Mouse (Mus musculus) mature B cell (primary cell): ENCODE data around the gene Lrfn2.

Source experiments
- in situ Hi-C: fragments of 300-500 bp; cut with MboI; formaldehyde crosslinking; loops from 2 replicates; pipeline ENCODE4 v1.14.3; 2019

Lrfn2 gene

DNA sequence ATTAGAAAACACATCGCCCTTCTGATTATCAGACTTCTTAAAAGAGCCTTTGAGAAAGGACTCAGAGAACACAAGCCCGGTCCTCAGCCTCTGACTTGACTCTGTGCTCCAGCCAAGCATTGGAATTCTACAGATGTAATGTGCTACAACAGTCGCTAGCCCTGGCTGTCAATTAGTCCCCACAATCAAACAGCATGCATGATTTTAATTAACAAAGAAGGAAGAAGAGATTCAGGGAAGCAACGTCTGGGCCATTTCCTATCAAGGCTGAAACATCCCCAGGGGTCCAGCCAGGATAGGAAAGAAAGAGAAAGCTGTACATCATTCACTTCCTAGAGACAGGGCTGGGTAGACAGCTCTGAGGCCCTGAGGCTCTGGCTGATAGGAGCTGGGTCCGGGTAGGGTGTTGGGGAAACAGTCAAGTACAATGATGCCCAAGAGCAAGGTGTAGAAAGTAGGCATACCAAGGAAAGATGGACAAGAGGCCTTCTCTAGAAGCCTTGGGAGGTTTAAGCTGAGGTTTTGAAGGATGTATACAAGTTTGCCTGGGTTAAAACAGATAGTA is 101.6 kb downstream of the Lrfn2 start:
- in situ Hi-C loops: no loop called here

GRCm38 (mm10) chr17:49035052-49035451 is 102.9 kb downstream of the Lrfn2 start:
- in situ Hi-C loops: no loop called here

DNA sequence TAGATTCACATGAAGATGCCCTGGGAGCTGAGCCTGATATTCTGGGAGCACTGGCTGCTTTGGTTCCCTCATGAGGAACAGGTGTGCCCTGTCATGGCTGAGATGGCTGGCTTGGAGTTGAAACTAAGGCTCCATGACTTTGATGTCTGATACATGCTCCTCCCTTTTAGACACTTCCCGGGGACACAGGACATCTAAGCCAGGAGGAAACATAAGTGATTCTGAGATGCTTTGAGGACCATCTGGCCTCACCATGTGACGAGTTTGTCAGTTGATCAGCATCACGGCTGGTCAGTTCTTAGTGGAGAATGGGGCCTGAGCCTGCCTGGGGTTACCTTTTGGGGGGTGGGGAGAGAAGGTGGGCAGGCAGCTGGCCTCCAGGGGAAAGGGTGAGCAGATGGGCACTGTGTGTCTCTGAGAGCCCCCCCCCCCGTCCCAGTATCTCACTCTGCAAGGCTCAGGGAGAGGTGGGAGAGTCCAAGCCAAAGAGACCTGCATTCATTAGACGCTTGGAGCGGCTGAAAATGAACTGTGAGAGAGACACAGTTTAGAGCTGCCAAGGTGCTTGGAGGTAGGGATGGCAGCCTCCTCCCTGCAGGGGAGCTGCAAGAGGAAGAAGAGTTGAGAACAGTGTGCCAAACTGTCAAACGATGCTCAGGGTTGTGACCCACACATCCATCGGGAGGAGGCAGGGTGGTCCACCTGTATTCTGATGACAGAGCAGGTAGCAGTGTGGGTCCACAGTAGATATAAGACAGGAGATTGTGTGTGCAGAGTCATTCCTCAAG is 105.2 kb downstream of the Lrfn2 start:
- in situ Hi-C loops: no loop called here

GRCm38 (mm10) chr17:49043806-49044640 is 111.8 kb downstream of the Lrfn2 start:
- in situ Hi-C loops: no loop called here

GRCm38 (mm10) chr17:49047921-49048320 is 115.7 kb downstream of the Lrfn2 start:
- in situ Hi-C loops: no loop called here

DNA sequence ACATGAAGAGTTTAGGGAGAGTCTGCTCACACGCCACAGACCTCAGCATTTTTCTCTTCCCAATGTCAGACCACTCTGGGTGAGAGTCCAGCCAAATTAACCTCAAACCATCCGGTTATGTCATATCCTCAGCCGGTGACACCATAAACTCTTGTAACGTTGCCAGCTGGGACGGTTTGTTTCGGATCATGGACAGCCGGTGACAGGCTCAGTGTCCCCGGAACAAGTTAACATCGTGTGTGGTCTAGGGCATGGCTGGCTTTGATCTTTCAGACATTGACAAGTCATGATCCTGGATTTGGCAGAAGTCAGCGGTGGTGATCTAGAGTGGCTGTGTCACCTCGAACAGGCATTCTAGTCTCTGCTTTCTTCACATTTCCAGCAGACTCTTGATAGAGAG is 119.1 kb downstream of the Lrfn2 start:
- in situ Hi-C loops: no loop called here

DNA sequence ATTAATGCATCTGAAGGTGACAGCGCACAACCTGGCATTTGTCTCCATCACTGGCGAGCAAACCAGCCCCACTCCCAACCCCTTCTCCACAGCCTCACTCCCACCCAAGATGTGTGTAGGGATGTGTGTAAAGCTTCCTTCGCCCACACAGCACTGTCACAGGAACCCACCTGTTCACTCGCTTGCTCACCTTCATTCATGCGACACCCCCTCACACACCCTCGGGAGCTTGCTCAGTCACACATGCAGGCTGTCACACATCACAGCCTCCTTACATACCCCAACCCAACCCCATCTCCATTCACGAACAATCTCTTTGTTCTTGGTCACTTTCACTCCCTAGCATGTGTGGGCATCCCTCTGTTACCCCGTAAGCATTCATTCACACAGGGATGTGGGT is 129.0 kb downstream of the Lrfn2 start:
- in situ Hi-C loops: no loop called here

GRCm38 (mm10) chr17:49063789-49064188 is 131.6 kb downstream of the Lrfn2 start:
- in situ Hi-C loops: no loop called here

DNA sequence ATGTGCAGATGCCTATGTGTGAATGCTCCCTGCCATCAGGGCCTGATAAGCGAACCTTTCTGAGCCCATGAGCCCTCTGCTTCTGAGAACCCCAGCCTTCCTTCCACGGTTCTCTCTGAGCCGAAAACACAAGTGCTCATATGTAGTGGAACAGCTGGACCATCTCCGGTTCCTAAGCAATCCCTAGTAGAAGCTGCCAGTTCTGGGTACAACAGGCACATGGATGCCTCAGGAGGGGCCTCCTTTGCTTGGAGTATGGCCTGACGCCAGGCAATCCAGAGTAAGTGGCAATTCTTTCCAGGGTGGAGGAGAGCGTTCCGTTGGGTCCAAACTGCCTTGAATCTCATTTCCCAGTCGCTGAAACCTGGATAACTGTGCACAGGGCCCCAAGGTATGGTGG is 132.3 kb downstream of the Lrfn2 start:
- in situ Hi-C loops: no loop called here

DNA sequence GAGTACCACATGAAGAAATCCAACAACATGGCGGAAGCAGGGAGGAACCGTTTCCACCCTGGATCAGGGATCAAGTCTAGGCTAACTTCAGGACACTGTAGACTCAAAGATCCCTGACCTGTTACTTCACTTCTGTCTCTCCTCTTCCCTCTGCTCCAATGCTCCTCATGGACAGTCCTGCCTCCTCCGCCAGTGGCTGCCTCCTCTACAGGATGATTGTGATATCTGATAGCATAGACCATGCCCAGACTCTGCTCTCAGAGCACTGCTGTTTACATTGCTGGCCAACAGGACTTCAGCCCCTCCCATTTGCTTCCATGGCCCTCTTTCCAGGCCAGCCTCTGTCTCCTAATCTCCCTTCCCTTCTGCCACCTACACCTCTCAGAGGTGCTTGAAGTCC is 132.9 kb downstream of the Lrfn2 start:
- in situ Hi-C loops: no loop called here

DNA sequence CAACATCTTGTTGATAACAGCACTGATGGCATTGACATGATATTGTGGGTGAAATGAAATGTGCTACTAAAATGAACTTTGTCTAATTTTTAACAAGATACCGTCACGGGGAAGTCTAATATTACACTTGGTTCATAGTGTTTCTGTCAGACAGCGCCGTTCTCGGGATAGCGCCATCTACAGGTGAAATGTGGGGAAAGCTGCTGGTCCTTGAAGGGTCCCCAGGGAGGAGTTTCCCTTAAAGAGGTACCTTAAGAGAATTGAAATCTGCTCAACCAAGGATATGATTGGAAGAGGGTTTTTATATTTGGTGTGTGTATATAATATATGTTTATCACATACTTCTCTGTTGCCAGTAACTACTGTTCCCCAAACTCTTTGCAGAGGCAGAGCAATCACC is 134.6 kb downstream of the Lrfn2 start:
- in situ Hi-C loops: no loop called here

GRCm38 (mm10) chr17:49078168-49078567 is 146.0 kb downstream of the Lrfn2 start:
- in situ Hi-C loops: no loop called here

GRCm38 (mm10) chr17:49079647-49080046 is 147.5 kb downstream of the Lrfn2 start:
- in situ Hi-C loops: no loop called here

DNA sequence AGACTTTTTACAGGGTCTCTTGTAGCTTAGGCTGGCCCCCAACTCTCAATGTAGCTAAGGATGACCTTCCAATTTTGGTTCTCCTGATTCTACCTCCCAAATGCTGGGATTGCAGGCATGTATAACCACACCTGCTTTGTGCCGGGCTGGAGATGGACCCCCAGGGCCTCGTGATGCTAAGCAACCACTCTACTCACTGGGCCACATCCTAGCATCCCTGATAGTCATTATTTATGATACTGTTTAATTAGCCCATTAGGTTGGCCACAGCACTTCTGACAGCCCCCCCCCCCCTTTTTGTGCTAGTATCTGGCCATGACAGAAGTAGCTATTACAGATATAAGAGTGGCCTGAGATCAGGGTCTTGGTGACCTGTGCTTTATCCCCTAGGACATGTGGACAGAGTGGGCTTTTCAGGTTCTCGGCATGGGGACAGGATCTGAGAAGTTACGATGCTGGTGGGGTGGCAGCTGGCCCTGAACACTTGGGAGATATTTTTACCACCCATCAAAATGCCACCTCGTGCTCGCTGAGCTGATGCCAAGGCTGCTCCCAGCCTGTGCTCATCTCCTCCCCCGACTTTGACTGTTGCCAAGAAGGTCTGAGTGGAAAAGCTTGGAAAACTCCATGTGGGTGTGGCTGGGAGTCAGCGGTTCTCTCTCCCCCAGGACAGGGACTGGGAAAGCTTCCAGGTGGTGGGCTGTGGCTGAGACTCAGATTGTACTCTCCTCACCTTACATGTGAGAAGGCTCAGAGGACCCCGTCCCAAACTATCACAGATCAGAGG is 151.6 kb downstream of the Lrfn2 start:
- in situ Hi-C loops: no loop called here

- in situ Hi-C loops: no loop called here
Observed at GRCm38 (mm10) chr17:49085111-49085510, 152.9 kb downstream of the Lrfn2 start.

GRCm38 (mm10) chr17:49096781-49097544 is 164.8 kb downstream of the Lrfn2 start:
- in situ Hi-C loops: no loop called here

GRCm38 (mm10) chr17:49111399-49111798 is 179.2 kb downstream of the Lrfn2 start:
- in situ Hi-C loops: no loop called here

DNA sequence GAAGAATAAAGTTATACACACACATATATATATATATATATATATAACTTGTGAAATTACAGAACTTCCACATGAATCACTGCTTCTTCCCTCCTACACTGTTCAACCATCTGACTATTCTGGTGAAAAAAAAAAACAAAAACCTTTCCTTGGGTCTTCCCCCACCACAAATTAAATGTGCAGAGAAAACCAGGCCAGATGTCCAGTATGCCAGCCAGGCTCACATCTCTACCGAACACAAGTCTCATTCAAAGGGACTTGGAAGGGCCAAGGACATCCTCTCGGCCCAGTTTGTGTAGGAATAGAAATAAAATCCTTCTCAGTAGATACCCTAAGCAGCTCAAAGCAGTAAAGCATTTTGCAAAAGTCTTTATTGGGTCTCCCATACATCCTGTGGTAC is 179.7 kb downstream of the Lrfn2 start:
- in situ Hi-C loops: no loop called here

- in situ Hi-C loops: no loop called here
Observed at GRCm38 (mm10) chr17:49113336-49113735, 181.2 kb downstream of the Lrfn2 start.

DNA sequence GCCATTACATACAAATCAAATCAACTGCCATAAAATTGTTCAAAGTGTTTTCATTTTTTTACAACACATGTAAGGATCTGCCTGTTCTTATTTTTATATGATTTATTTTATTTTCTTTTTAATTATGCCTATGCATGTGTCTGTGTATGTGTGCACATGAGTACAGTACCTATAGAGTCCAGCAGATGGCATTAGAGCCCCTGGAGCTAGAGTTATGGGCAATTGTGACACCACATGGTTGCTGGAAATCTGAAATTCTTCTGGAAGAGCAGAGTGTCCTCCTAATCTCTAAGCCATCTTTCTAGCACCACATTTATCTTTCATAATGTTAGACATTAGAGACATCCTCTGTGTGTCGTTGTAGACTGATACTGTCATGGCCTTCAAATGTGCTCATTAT is 192.0 kb downstream of the Lrfn2 start:
- in situ Hi-C loops: no loop called here

DNA sequence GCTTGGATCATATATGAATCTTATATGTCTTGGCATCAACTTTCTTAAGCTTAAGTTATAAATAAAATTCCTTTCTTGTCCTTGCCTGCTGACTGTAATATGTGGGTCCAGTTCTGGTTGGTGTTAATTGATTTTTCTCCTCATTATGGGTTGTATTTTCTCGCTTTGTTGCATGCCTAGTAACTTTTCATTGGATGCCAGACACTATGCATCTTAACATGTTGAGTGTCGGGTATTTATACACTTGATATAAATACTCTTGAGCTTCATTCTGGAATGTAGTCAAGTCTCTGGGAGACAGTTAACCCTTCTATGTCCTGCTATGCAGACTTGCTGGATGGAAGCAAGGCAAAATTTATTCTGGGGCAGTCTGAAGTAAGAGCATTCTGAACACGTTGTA is 192.5 kb downstream of the Lrfn2 start:
- in situ Hi-C loops: no loop called here
